Mouse (Mus musculus): Measurements from ENCODE around the gene Rfk. TPM values are rescaled to one million over a fixed set of nuclear protein-coding genes. Genes with fewer than 3 reads are reported as not detected.

Gene Rfk
- polyA plus RNA-seq, 1 experiment from 2014 or later = 74.6 TPM

GRCm38 (mm10) chr19:17427824-17428560, 34.1 kb downstream of the Rfk start:
- 91% methylated on average over 2 of the region's 2 CpGs for WGBS
- Histone ChIP-seq H3K27me3 (ENCODE audit: poor library complexity, severe bottlenecking) (no peaks in the 10 kb centered on the region), H3K36me3 (replicated peaks) (no peaks in the 10 kb centered on the region)

GRCm38 (mm10) chr19:17428561-17428914, 34.7 kb downstream of the Rfk start:
- H3K27me3 ChIP-seq (ENCODE audit: poor library complexity, severe bottlenecking) = no peaks in the 10 kb centered on the region
- H3K36me3 ChIP-seq (replicated peaks) = no peaks in the 10 kb centered on the region
- DNase-seq (ENCODE audit: extremely low spot score, low spot score) = no peak
- H3K4me3 ChIP-seq = no peak overlapping the region
- H3K27ac ChIP-seq = no peak overlapping the region
- no peaks in the 10 kb centered on the region for H3K4me1 ChIP-seq
- WGBS = 90% methylated on average over 2 of the region's 2 CpGs
- no peaks in the 10 kb centered on the region for H3K9me3 ChIP-seq

More at GRCm38 (mm10) chr19:17427824-17428560, 34.1 kb downstream of the Rfk start:
- H3K4me1 ChIP-seq = no peaks in the 10 kb centered on the region
- H3K27ac ChIP-seq = no peak overlapping the region
- no peaks in the 10 kb centered on the region for H3K9me3 ChIP-seq
- DNase-seq (ENCODE audit: extremely low spot score, low spot score) = no peak
- no peak overlapping the region for H3K4me3 ChIP-seq

DNA sequence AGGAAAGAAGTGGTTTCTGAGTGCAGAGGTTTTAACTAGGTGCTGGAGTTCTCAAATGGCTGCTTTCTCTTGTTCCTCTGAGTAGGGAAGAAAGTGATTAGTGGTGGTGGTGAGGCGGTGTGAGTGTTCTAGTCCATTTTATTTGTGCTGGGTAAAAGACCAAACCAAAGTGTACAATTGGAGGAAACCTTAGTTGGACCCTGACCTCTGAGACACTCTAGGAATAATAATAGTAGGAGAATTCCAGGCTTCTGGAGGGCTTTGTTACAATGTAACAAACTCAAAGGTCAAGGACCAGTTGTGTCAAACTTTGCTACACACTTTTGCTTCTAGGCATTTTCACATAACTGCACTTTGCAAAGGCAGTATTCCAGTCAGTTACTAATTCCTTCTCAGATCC, 42.8 kb downstream of the Rfk start:
- DNase-seq (ENCODE audit: extremely low spot score, low spot score) = no peak
- Histone ChIP-seq H3K4me3 (no peak overlapping the region), H3K36me3 (replicated peaks) (no peaks in the 10 kb centered on the region), H3K4me1 (peaks cover 9% of the 10 kb centered on the region; the same call in 1 of the 2 replicates), H3K27me3 (ENCODE audit: poor library complexity, severe bottlenecking) (no peaks in the 10 kb centered on the region), H3K27ac (no peak overlapping the region), H3K9me3 (no peaks in the 10 kb centered on the region)
- 95% methylated on average over 1 of the region's 1 CpGs for WGBS

GRCm38 (mm10) chr19:17439476-17440189, 45.8 kb downstream of the Rfk start:
- DNase-seq (ENCODE audit: extremely low spot score, low spot score) = no peak
- no peaks in the 10 kb centered on the region for H3K27me3 ChIP-seq (ENCODE audit: poor library complexity, severe bottlenecking)
- 80% methylated on average over 4 of the region's 4 CpGs for WGBS
- H3K4me3 ChIP-seq = no peak overlapping the region
- H3K36me3 ChIP-seq (replicated peaks) = no peaks in the 10 kb centered on the region
- peaks cover 9% of the 10 kb centered on the region; the same call in 1 of the 2 replicates for H3K4me1 ChIP-seq
- no peak overlapping the region for H3K27ac ChIP-seq
- H3K9me3 ChIP-seq = no peaks in the 10 kb centered on the region

GRCm38 (mm10) chr19:17443581-17443980, 49.7 kb downstream of the Rfk start:
- WGBS = 91% methylated on average over 7 of the region's 7 CpGs
- Histone ChIP-seq H3K4me3 (no peak overlapping the region), H3K27ac (no peak overlapping the region), H3K36me3 (replicated peaks) (no peaks in the 10 kb centered on the region), H3K9me3 (no peaks in the 10 kb centered on the region), H3K27me3 (ENCODE audit: poor library complexity, severe bottlenecking) (no peaks in the 10 kb centered on the region), H3K4me1 (peaks cover 9% of the 10 kb centered on the region; the same call in 1 of the 2 replicates)
- no peak for DNase-seq (ENCODE audit: extremely low spot score, low spot score)

Other genes starting within 250 kb of the Rfk start
- gene Gcnt1, start 21.2 kb upstream of the Rfk start, polyA plus RNA-seq (2016; fragmentation: Nextera tagmentation; extraction: Ambion mirVana) = 2.6 and 2.8 TPM in 2 replicates